ENCODE assay signal across 8 mouse cellular contexts in the genomic region with DNA sequence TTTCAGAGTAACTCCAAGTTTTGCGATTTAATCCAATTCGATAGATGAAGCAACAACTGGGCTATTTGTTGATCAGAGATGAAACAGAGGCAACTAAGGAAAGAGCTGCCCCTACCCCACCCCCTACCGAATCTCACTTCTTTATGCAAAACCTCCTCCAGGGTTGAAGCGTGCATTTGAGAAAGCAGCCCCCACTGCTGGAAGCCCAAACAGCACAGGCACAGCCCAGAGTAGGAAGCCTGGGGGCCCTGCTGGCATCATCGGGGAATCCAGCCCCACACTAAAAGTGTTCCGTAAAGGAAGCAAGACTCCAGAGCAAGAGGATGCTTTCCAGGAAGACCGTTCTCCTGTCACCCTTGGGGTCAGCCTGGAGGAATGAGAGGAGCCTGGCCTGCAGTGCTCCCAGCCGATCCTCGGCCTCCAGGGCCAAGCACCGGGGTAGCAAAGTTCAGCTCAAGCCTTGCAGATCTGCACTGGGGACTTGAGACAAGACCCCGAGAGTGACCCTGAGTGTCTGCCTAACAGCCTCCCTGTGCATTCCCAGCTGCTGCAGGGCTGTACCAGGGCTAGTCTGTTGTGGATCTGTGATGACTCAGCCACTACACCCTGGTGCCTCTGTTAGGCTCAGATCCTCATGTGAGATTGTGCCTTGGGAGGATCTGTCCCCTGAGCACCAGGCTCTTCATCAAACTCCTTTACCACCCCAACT. TPM values are rescaled to one million over a fixed set of nuclear protein-coding genes. Genes with fewer than 3 reads are reported as not detected.
DNase-seq lines count a peak whose midpoint lies in the region; ATAC-seq and TF ChIP-seq lines count a peak whose summit lies in the region.

No protein-coding gene starts in this region.

- H3K9me3 ChIP-seq in forebrain, embryonic 14.5 days (replicated peaks; ENCODE audit: control insufficient read depth, low read length) = no peaks in the 10 kb centered on the region
- H3K9me3 ChIP-seq in limb, embryonic 14.5 days (ENCODE audit: control insufficient read depth, low read length) = no peaks in the 10 kb centered on the region

- intact Hi-C loops in gastrocnemius, adult 2 months (cut with DNase I) = no loop called here

- H3K4me3 ChIP-seq in gastrocnemius, adult 2 months = no peak overlapping the region
- H3K4me3 ChIP-seq in C2C12 (ENCODE audit: insufficient read depth, poor library complexity, severe bottlenecking) = no peak overlapping the region
- no peak overlapping the region for H3K4me3 ChIP-seq in forebrain, embryonic 14.5 days (ENCODE audit: low read depth, low read length)
- no peak overlapping the region for H3K4me3 ChIP-seq in limb, embryonic 14.5 days (replicated peaks; ENCODE audit: low read length)

- WGBS in forebrain, embryonic 14.5 days = 7% methylated on average over 11 of the region's 11 CpGs
- WGBS in limb, embryonic 14.5 days = 26% methylated on average over 11 of the region's 11 CpGs

- peak overlapping the region; percentile 43 for H3K9ac ChIP-seq in forebrain, embryonic 14.5 days (ENCODE audit: low read length)
- no peak overlapping the region for H3K9ac ChIP-seq in limb, embryonic 14.5 days (ENCODE audit: low read depth, low read length, severe bottlenecking)

- H3ac ChIP-seq in C2C12 (ENCODE audit: control insufficient read depth, insufficient read length, low read depth) = no peak overlapping the region

- peaks cover 91% of the 10 kb centered on the region for H3K79me2 ChIP-seq in C2C12 (ENCODE audit: control insufficient read depth, insufficient read depth)

- peaks cover 51% of the 10 kb centered on the region for H3K36me3 ChIP-seq in C2C12 (ENCODE audit: control insufficient read depth, insufficient read depth)
- peaks cover 45% of the 10 kb centered on the region for H3K36me3 ChIP-seq in forebrain, embryonic 14.5 days (ENCODE audit: control insufficient read depth, insufficient read depth, low read length)
- peaks cover 15% of the 10 kb centered on the region for H3K36me3 ChIP-seq in limb, embryonic 14.5 days (ENCODE audit: control insufficient read depth, insufficient read depth, low read length)

- peak overlapping the region; percentile 36 for H3K4me2 ChIP-seq in forebrain, embryonic 14.5 days (ENCODE audit: low read length)
- no peak overlapping the region for H3K4me2 ChIP-seq in limb, embryonic 14.5 days (replicated peaks; ENCODE audit: low read depth, low read length, severe bottlenecking)

- peaks cover 47% of the 10 kb centered on the region for H3K4me1 ChIP-seq in forebrain, embryonic 14.5 days (ENCODE audit: control insufficient read depth, insufficient read depth, low read length)
- peaks cover 10% of the 10 kb centered on the region for H3K4me1 ChIP-seq in limb, embryonic 14.5 days (ENCODE audit: control insufficient read depth, insufficient read depth, low read length)

- no peak for TF ChIP-seq CTCF in gastrocnemius, adult 2 months (IDR thresholded peaks at IDR 0.05)
- TF ChIP-seq CTCF in C2C12 (IDR thresholded peaks at IDR 0.05; ENCODE audit: control insufficient read depth, insufficient read depth, insufficient read length) = no peak

- no peak for DNase-seq in gastrocnemius, adult 2 months
- no peak for DNase-seq in gastrocnemius, adult 8-10 months (ENCODE audit: low spot score in 2 of 2)
- no peak for DNase-seq in forebrain, embryonic 14.5 days (ENCODE audit: low spot score)
- no peak for DNase-seq in limb, embryonic 14.5 days (ENCODE audit: low spot score)
- no peak for DNase-seq in ovary, postnatal 36 days (ENCODE audit: low spot score)
- no peak for DNase-seq in layer of hippocampus, adult 18-20 months (ENCODE audit: low spot score in 2 of 2)
- DNase-seq in cerebellum, postnatal 14 days = no peak

- ATAC-seq in forebrain, embryonic 14.5 days = peak; percentile 62
- ATAC-seq in limb, embryonic 14.5 days (ENCODE audit: low FRiP score, low read depth) = 0 out of 2 replicates have a peak, but pooled peaks have one; percentile 60

- no peak for TF ChIP-seq POLR2A in limb, embryonic 14.5 days (IDR thresholded peaks at IDR 0.05; ENCODE audit: borderline replicate concordance, extremely low read depth, insufficient read depth, insufficient read length)

- H3K27ac ChIP-seq in gastrocnemius, adult 2 months = 0 out of 2 replicates have a peak overlapping the region, but pooled peaks have one; percentile 1
- H3K27ac ChIP-seq in forebrain, embryonic 14.5 days (ENCODE audit: low read depth, low read length) = peak overlapping the region; percentile 52
- no peak overlapping the region for H3K27ac ChIP-seq in limb, embryonic 14.5 days (replicated peaks; ENCODE audit: low read depth, low read length)

- no peaks in the 10 kb centered on the region for H3K27me3 ChIP-seq in C2C12 (ENCODE audit: control insufficient read depth, insufficient read depth, insufficient read length)
- H3K27me3 ChIP-seq in forebrain, embryonic 14.5 days (replicated peaks; ENCODE audit: control insufficient read depth, insufficient read depth, low read length) = no peaks in the 10 kb centered on the region
- no peaks in the 10 kb centered on the region for H3K27me3 ChIP-seq in limb, embryonic 14.5 days (ENCODE audit: control insufficient read depth, insufficient read depth, low read length)

- peaks cover 38% of the 10 kb centered on the region for H3K79me3 ChIP-seq in C2C12 (ENCODE audit: low read depth)

TF ChIP-seq in C2C12, 6 proteins besides CTCF, POLR2A, EP300 and RAD21:
- TF ChIP-seq MAX (IDR thresholded peaks at IDR 0.05) (no peak), MYOD1 (IDR thresholded peaks at IDR 0.05; ENCODE audit: control insufficient read depth, insufficient read length, low read depth) (peak; percentile 69)

RNA-seq across cellular contexts. Expression of gene Pbx1, which starts 15.2 kb away (rescaled TPM):
- 10 to 100 TPM; 16.9 to 29.3 TPM for total RNA-seq in gastrocnemius, adult 2 months (2021)
- total RNA-seq in gastrocnemius, adult 8-10 months (2022) = 10 to 100 TPM; 18.8 to 23.7 (median 20.0) TPM
- polyA plus RNA-seq in C2C12 (2012; fragmentation: generic; extraction: Trizol) = 29.4 TPM
- 66.7 and 76.8 TPM in 2 replicates for polyA plus RNA-seq in forebrain, embryonic 14.5 days (2014; fragmentation: Nextera tagmentation; extraction: Ambion mirVana)
- polyA plus RNA-seq in limb, embryonic 14.5 days (2012; rRNA removed) = 48.2 and 59.9 TPM in 2 replicates
- polyA plus RNA-seq in limb, embryonic 14.5 days (2014; fragmentation: Nextera tagmentation; extraction: Ambion mirVana) = 26.5 and 32.1 TPM in 2 replicates
- total RNA-seq in layer of hippocampus, adult 18-20 months (2021) = 100 to 1,000 TPM; 122 to 127 TPM

Comparison
In these comparisons a context has a peak if more than half of its experiments do, and no peak if none do; other contexts are left out.
1. RNA of gene Pbx1, which starts 15.2 kb away (total RNA-seq): 122 to 127 TPM in layer of hippocampus, adult 18-20 months; 16.9 to 29.3 TPM in gastrocnemius, adult 2 months and 18.8 to 23.7 TPM in gastrocnemius, adult 8-10 months; every median in the first group is over 4 times any median in the second.